Mouse (Mus musculus): ENCODE measurements around the gene Ryk. TPM values are rescaled to one million over a fixed set of nuclear protein-coding genes. Genes with fewer than 3 reads are reported as not detected.

The Ryk gene
- polyA plus RNA-seq, 1 experiment from 2014 or later, result 29.9 TPM

DNA sequence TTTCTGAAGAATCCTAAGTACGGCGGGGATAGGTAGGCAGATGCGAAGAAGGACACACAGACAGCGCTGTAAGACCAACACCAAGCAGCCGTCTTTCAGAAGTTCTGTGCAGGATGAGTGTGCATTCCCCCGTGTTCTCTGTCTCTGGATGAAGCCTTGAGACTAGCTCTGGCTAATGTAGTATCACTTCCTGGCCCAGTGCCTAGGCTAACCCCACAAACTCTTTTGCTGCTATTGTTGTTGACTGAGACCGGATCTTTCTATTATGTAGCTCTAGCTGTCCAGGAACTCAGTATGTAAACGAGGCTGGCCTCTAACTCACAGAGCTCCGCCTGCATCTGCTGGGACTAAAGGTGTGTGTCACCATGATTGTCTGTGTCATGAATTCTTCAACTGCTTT, 110.2 kb downstream of the Ryk start:
- WGBS, result 91% methylated on average over 9 of the region's 9 CpGs
- no peak for ATAC-seq (ENCODE audit: low FRiP score, low TSS enrichment)

DNA sequence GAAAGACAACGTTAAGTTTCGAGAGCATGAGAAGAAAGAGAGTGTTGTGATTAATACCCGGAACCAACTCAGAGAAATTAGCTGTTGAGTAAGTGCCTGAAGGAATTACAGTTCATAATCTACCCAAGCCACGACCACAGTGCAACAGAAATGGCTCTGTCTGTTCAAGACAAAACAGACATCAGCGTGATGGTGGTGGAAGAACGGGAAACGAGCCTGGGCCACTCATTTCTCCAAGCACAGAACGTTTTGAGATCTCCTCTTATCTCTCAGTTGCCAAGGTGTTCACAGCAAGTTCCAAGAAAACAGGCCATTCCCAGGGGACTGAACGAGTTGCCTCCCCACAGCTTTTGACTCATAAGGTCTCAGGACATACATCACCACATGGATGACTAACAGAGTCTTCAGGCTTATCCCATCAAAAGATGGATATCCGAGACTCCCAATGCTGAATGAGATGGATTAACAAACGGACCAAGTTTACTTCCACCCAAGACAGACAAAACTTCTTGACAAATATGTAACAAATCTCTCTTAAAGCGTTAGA, 111.8 kb downstream of the Ryk start:
- H3K4me3 ChIP-seq (ENCODE audit: low read length), result no peak overlapping the region
- no peaks in the 10 kb centered on the region for H3K4me1 ChIP-seq (ENCODE audit: control insufficient read depth, insufficient read depth, low read length)
- 82% methylated on average over 12 of the region's 12 CpGs for WGBS
- H3K9me3 ChIP-seq (ENCODE audit: control insufficient read depth, low read length), result no peaks in the 10 kb centered on the region
- no peaks in the 10 kb centered on the region for H3K36me3 ChIP-seq (ENCODE audit: control insufficient read depth, insufficient read depth, low read length)
- H3K27me3 ChIP-seq (ENCODE audit: control insufficient read depth, insufficient read depth, low read length), result no peaks in the 10 kb centered on the region
- no peak overlapping the region for H3K4me2 ChIP-seq (replicated peaks; ENCODE audit: low read depth, low read length)
- H3K9ac ChIP-seq (ENCODE audit: low read depth, low read length), result no peak overlapping the region
- ATAC-seq (ENCODE audit: low FRiP score, low TSS enrichment), result no peak
- no peak overlapping the region for H3K27ac ChIP-seq (ENCODE audit: low read depth, low read length)

More for the DNA sequence above, 110.2 kb downstream of the Ryk start:
- Histone ChIP-seq H3K4me2 (replicated peaks; ENCODE audit: low read depth, low read length) (no peak overlapping the region), H3K9ac (ENCODE audit: low read depth, low read length) (no peak overlapping the region), H3K36me3 (ENCODE audit: control insufficient read depth, insufficient read depth, low read length) (no peaks in the 10 kb centered on the region), H3K27me3 (ENCODE audit: control insufficient read depth, insufficient read depth, low read length) (no peaks in the 10 kb centered on the region), H3K9me3 (ENCODE audit: control insufficient read depth, low read length) (no peaks in the 10 kb centered on the region), H3K27ac (ENCODE audit: low read depth, low read length) (no peak overlapping the region), H3K4me3 (ENCODE audit: low read length) (no peak overlapping the region), H3K4me1 (ENCODE audit: control insufficient read depth, insufficient read depth, low read length) (no peaks in the 10 kb centered on the region)

- 75% methylated on average over 5 of the region's 5 CpGs for WGBS
- Histone ChIP-seq H3K36me3 (ENCODE audit: control insufficient read depth, insufficient read depth, low read length) (no peaks in the 10 kb centered on the region), H3K27ac (ENCODE audit: low read depth, low read length) (no peak overlapping the region), H3K4me2 (replicated peaks; ENCODE audit: low read depth, low read length) (no peak overlapping the region), H3K9me3 (ENCODE audit: control insufficient read depth, low read length) (no peaks in the 10 kb centered on the region), H3K4me1 (ENCODE audit: control insufficient read depth, insufficient read depth, low read length) (no peaks in the 10 kb centered on the region), H3K27me3 (ENCODE audit: control insufficient read depth, insufficient read depth, low read length) (no peaks in the 10 kb centered on the region), H3K9ac (ENCODE audit: low read depth, low read length) (no peak overlapping the region), H3K4me3 (ENCODE audit: low read length) (no peak overlapping the region)
- no peak for ATAC-seq (ENCODE audit: low FRiP score, low TSS enrichment)
Measured at GRCm38 (mm10) chr9:102948706-102949105, 114.0 kb downstream of the Ryk start.

GRCm38 (mm10) chr9:102951091-102951994, 116.6 kb downstream of the Ryk start:
- Histone ChIP-seq H3K36me3 (ENCODE audit: control insufficient read depth, insufficient read depth, low read length) (no peaks in the 10 kb centered on the region), H3K9ac (ENCODE audit: low read depth, low read length) (no peak overlapping the region), H3K4me1 (ENCODE audit: control insufficient read depth, insufficient read depth, low read length) (no peaks in the 10 kb centered on the region), H3K9me3 (ENCODE audit: control insufficient read depth, low read length) (no peaks in the 10 kb centered on the region), H3K27ac (ENCODE audit: low read depth, low read length) (no peak overlapping the region), H3K27me3 (ENCODE audit: control insufficient read depth, insufficient read depth, low read length) (no peaks in the 10 kb centered on the region), H3K4me3 (ENCODE audit: low read length) (no peak overlapping the region), H3K4me2 (replicated peaks; ENCODE audit: low read depth, low read length) (no peak overlapping the region)
- no peak for ATAC-seq (ENCODE audit: low FRiP score, low TSS enrichment)
- WGBS, result 80% methylated on average over 9 of the region's 9 CpGs

DNA sequence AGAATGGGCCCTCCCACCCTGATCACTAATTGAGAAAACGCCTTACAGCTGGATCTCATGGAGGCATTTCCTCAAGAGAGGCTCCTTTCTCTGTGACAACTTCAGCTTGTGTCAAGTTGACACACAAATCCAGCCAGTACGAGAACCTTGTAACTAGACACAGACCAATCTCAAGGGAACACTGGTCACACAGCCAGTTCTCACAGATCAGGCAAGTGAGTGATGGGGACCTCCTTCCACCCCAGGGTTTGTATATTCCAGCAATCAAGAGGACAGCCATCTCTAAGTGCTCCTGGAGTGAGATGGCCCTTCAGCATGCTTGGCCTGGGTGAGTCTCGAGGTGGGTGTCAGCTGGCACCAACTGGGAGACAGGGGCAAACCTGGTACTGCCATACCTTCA, 121.1 kb downstream of the Ryk start:
- H3K9ac ChIP-seq (ENCODE audit: low read depth, low read length), result no peak overlapping the region
- no peaks in the 10 kb centered on the region for H3K4me1 ChIP-seq (ENCODE audit: control insufficient read depth, insufficient read depth, low read length)
- H3K4me2 ChIP-seq (replicated peaks; ENCODE audit: low read depth, low read length), result no peak overlapping the region
- H3K4me3 ChIP-seq (ENCODE audit: low read length), result no peak overlapping the region
- no peaks in the 10 kb centered on the region for H3K36me3 ChIP-seq (ENCODE audit: control insufficient read depth, insufficient read depth, low read length)
- H3K9me3 ChIP-seq (ENCODE audit: control insufficient read depth, low read length), result no peaks in the 10 kb centered on the region
- ATAC-seq (ENCODE audit: low FRiP score, low TSS enrichment), result no peak
- H3K27ac ChIP-seq (ENCODE audit: low read depth, low read length), result no peak overlapping the region
- 90% methylated on average over 3 of the region's 3 CpGs for WGBS
- no peaks in the 10 kb centered on the region for H3K27me3 ChIP-seq (ENCODE audit: control insufficient read depth, insufficient read depth, low read length)

Other genes with a start within 250 kb of the Ryk start
- gene Anapc13, start 208.6 kb upstream of the Ryk start, polyA plus RNA-seq (2014; fragmentation: Nextera tagmentation; extraction: Ambion mirVana), result 197 and 249 TPM in 2 replicates
- 49.4 and 51.7 TPM in 2 replicates for gene Cep63, start 208.4 kb upstream of the Ryk start, polyA plus RNA-seq (2014; fragmentation: Nextera tagmentation; extraction: Ambion mirVana)
- 20.8 and 30.1 TPM in 2 replicates for gene Amotl2, start 118.2 kb upstream of the Ryk start, polyA plus RNA-seq (2014; fragmentation: Nextera tagmentation; extraction: Ambion mirVana)
- gene Slco2a1, start 153.8 kb downstream of the Ryk start, polyA plus RNA-seq (2014; fragmentation: Nextera tagmentation; extraction: Ambion mirVana), result 1.1 and 4.0 TPM in 2 replicates

All from kidney, embryonic 14.5 days (tissue).